Mouse (Mus musculus) cerebellum, postnatal 25 days (tissue): ENCODE results near the gene Creb3.

Experiments used
- DNase-seq, 2 experiments: peaks; one replicate each; pipeline ENCODE4 v3.0.0; 2021; ENCODE audit warnings: mixed read lengths in 2 of 2

Creb3 gene

GRCm38 (mm10) chr4:43558028-43558630 lies 4.0 kb upstream of the Creb3 start:
- DNase-seq, result no peak

DNA sequence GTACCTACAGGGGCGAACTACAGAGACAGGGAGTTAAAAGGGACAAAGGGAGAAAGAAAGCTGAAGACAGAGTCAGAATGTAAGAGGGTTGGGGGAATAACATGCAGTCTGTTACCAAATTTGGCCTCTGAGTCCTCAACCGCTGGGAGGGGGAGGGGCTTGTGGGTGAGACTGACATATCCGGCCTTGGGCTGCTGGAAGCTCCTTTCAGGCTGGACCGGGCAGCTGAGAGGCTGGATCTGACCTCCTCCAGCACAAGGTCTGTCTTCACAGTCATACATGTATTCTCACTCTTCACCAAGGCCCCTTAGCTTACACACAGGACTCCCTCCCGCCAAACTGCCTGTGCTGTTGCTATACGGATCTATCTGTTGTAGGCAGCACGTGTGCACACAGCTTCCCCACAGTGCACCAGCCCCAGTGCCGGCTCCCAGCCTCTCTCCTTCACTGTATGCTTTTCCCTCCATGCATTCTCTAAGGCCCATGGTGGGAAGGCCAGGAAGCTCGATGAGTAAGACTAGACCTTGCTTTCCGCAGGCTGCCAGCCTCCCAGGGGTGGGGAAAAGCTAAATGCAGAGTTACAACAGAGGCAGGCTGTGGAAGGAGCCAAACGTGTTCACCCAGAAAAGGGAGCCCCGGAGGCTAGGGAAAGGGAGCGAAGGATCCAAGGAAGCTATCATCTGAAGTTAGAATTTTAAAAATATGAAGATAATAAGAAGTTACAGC lies 3.3 kb upstream of the Creb3 start:
- peak in 1 of 2 experiments; percentile 31 for DNase-seq

GRCm38 (mm10) chr4:43559519-43560242 lies 2.5 kb upstream of the Creb3 start:
- DNase-seq, result no peak

GRCm38 (mm10) chr4:43560243-43560611 lies 1.9 kb upstream of the Creb3 start:
- DNase-seq, result no peak

- no peak for DNase-seq
Measured at GRCm38 (mm10) chr4:43560976-43561375, 1.2 kb upstream of the Creb3 start.

DNA sequence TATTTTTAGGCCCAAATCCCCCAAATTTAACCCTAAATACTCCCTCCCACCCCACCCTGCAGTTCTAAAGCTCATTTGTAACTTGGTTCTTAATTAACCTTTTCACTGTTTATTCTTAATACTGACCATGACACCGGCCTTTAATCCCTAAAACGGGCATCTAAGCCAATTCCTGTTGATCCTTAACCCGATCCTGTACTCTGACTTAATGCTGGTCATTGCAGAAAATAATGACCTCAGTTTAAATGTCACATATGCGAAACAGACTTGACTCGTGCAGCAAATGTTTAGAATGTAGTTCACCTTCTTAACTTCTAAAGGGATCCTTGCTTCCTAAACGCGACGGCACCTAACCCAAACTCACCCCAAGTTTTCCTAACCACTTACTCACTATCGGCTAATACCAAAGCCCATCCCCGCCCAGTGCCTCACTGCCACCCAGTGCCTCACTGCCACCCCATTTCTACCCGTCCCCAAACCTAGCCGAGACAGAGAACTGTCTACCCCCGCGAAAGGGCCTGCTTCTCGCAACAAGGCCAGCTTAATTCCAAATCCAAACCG lies 616 bp upstream of the Creb3 start:
- no peak for DNase-seq

DNA sequence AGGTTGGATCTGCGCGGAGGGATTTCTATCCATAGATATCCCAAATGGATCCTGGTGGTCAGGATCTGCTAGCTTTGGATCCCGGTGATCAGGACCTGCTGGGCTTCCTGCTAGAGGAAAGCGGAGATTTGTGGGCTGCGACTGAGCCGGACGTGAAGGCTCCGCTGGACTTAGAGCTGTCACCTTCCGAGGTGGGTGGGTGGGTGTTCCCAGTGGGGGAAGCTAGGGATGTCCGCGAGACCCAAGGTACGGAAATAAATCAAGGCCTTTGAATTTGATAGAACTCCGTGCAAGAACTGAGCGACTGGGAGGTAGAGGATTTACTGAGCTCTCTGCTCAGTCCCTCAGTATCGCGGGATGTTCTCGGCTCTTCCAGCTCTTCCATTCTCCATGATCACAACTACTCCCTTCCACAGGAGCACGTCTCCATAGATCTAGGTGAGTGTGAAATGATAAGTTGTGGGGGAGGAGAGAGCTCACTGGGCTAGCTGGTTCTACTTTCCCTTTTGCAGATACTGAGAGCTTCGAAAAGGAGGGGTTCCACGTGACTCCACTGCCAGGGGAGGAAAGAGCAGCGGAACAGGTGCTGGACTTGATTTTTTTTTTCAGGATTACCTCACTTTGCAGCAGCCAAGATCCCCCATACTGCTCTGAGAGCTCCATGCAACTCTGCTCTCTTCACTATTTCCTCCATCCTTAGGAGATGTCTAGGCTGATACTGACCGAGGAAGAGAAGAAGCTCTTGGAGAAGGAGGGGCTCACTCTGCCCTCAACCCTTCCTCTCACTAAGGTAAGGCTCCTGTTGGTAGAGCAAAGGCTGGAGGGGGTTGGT lies 853 bp downstream of the Creb3 start:
- no peak for DNase-seq

DNA sequence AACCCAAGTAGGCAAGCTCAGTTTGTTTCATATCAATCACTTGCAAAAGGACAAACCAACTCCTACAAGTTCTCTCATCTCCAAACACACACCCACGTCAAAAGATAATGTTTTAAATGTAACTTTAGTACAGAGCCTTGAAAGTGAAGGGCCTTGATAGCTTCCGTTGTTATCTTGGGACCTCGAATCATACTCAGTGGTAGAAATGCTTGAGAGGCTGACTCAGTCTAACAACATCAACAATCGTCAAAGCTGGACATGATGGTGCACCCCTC lies 1.4 kb downstream of the Creb3 start:
- no peak for DNase-seq

DNA sequence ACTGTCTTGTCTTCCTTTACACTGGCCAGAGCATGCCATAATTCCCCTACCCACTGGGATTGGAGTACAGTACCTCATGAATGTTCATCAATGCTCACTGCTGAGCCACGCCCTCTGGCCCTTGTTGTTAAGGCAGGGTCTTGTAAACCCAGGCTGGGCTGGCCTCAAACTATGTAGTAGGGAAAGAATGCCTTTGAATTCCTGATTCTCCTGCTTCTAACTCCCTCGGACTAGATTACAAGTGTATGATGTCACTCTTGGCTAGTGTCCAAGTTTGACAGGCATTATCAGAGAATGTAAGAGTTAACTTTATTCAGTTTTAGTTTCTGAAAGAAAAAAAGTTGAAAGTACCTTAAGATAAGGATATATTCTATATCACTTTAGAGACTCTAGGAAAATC lies 2.1 kb downstream of the Creb3 start:
- DNase-seq, result no peak

DNA sequence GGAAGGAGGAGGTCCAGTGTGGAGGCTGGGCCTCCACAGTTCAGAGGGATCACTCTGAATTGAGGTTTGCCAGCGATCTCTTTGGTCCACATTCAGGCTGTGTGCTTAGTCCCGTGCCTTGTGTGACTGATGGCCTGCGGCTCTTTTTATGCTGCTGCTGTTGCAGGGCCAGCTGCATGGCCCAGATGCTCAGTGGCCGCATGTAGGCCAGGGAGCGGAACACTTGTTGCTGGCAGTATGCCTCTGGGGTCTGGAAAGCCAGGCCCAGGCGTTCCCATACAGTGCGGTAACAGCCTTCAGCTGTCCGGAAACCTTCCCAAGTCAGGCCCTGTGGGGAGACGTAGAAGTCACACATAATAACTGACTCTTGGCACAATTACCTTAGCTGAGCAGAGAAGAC lies 5.0 kb downstream of the Creb3 start:
- no peak for DNase-seq

GRCm38 (mm10) chr4:43571395-43572045 lies 9.4 kb downstream of the Creb3 start:
- DNase-seq, result no peak

GRCm38 (mm10) chr4:43573561-43573960 lies 11.4 kb downstream of the Creb3 start:
- DNase-seq, result no peak

DNA sequence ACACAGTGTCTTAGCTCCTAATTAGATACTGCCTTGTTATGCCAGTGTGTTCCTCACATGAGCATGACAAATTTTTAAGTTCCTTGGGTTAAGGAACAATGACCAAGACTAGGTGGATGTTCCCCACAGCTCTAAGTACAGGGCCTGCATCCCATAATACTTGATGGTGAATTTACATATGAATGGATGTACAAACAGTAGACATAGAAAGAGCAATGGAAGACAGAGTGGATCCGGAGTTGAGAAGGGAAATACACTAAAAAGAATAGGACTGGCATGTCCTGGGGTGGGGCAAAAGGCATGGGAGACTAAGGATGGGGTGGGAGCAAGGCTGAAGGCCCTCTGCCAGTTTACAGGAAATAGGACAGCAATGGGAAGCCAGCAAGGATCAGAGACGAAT lies 13.2 kb downstream of the Creb3 start:
- DNase-seq, result no peak

- DNase-seq, result no peak
Measured at GRCm38 (mm10) chr4:43577237-43577881, 15.2 kb downstream of the Creb3 start.

DNA sequence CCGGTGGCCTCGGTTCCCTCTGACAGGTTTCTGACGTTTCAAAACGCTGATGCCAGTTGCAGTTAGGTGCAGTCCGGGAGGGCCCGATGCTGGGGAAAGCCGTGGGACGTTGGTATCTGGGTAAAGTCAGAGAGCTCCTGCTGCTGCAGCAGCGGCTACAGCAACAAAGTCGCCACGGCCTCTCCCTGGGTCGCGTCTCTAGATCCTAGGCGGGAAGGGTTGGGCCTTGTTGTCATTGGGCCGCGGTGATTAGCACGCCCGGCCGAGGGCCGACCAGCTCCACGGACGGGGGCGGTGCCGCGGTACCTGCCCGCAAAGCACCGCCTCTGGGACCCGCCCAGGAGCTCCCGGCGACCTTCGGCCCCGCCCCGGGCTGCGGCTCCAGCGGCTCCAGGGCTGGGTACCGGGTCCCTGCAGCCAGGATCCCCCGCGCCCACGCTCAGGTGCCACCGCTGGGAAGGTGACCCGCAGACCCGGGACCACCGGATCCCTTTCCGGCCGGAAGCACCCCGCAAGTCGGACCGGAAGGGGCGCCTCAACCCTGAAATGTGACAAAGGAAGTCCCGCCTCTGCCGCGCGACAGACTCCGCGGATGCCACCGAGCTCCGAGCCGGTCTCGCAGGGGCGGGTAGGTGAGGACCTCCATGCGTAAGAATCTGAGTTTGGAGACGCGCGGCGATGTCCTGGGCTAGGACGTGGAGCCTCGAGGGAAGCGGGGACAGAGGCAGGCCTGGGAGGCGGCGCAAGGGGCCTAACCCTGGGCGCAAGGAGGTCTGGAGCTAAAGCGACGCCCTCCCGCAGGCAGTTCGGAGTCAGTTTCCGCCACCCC lies 16.5 kb downstream of the Creb3 start, which contains the start of the genes Rgp1 and Gba2:
Gene Rgp1, plus strand, starts transcription at position 340 of the 829 bp plus-strand sequence.
Gene Gba2, minus strand, starts transcription at position 498 of the 829 bp plus-strand sequence.
- DNase-seq, result peak; percentile 92 to 94

GRCm38 (mm10) chr4:43579256-43579655 lies 17.1 kb downstream of the Creb3 start:
- no peak for DNase-seq

- no peak for DNase-seq
Measured at GRCm38 (mm10) chr4:43579731-43580130, 17.6 kb downstream of the Creb3 start.

- no peak for DNase-seq
Measured at GRCm38 (mm10) chr4:43580721-43581120, 18.6 kb downstream of the Creb3 start.

DNA sequence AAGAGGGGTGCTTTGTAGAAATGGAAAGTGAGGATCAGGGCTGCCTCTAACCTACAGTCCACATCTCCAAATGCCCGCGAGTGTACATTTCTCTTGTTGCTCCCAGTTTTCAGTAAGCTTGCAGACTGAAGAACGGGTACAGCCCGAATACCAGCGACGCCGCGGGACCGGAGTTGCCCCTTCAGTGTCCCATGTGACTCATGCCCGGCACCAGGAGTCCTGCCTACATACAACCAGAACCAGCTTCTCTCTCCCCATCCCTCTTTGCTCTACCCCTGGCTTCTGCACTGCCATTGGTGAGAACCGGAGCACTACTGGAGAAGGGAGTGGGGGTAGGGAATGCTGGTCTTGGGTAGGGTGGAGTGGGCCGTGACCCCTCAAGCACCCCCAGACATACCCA lies 19.2 kb downstream of the Creb3 start:
- no peak for DNase-seq

- DNase-seq, result no peak
Measured at GRCm38 (mm10) chr4:43582241-43582640, 20.1 kb downstream of the Creb3 start.

DNA sequence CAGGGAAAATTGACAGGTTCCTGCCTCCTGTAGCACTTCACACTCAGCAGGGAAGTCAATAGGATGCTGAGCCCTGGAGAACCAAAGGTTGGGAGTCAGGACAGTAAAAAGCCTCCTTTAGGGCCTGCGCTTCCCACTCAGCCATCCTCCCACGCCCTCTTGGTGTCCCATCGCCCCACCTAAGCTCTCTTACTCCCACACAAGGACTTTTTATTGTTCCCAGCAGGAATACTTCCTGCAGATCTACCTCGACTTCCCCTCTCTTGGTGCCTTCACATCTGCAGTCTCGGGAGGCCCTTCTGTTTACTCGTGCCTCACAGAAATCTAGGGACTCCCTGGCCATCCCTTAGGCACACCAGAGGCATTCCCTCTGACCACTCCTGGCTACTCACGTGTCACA lies 21.3 kb downstream of the Creb3 start:
- DNase-seq, result no peak
